Mouse (Mus musculus) C2C12 (cell line): ENCODE measurements at regions not wholly inside any gene's neighbourhood (a gene's known extent, or its start where the extent isn't known, plus 50 kb on each side); places are given as distances from the start of the nearest gene placed in this dataset.

Source experiments
- H3K27me3 ChIP-seq: one replicate; pipeline ENCODE4 v1.6.1; 2011; ENCODE audit not compliant: control insufficient read depth, insufficient read depth, insufficient read length
- H3K36me3 ChIP-seq: one replicate; pipeline ENCODE4 v1.6.1; 2011; ENCODE audit not compliant: control insufficient read depth, insufficient read depth
- H3K4me3 ChIP-seq: one replicate; pipeline ENCODE4 v1.5.1; 2011; ENCODE audit warnings: mild to moderate bottlenecking, control low read depth; ENCODE audit not compliant: poor library complexity, insufficient read depth, severe bottlenecking
- H3K79me2 ChIP-seq: one replicate; pipeline ENCODE4 v1.6.1; 2011; ENCODE audit not compliant: control insufficient read depth, insufficient read depth
- H3K79me3 ChIP-seq: one replicate; pipeline ENCODE4 v1.6.1; 2011; ENCODE audit warnings: low read depth, control low read depth
- H3ac ChIP-seq: one replicate; pipeline ENCODE3; 2011; ENCODE audit warnings: low read depth; ENCODE audit not compliant: control insufficient read depth, insufficient read length
- CEBPB ChIP-seq: IDR thresholded peaks from one replicate; pipeline ENCODE4 v1.6.1; 2011; ENCODE audit warnings: low read depth, mild to moderate bottlenecking, control low read depth, moderate library complexity
- CTCF ChIP-seq: IDR thresholded peaks from one replicate; pipeline ENCODE4 v1.5.1; 2011; ENCODE audit not compliant: control insufficient read depth, insufficient read depth, insufficient read length
- FOSL1 ChIP-seq: IDR thresholded peaks from one replicate; pipeline ENCODE4 v1.8.0; 2011; ENCODE audit warnings: mild to moderate bottlenecking, low read length; ENCODE audit not compliant: poor library complexity, insufficient read depth, severe bottlenecking
- MAX ChIP-seq: IDR thresholded peaks from one replicate; pipeline ENCODE4 v1.6.1; 2011; ENCODE audit warnings: mild to moderate bottlenecking, control low read depth
- MYOD1 ChIP-seq: IDR thresholded peaks from one replicate; pipeline ENCODE4 v1.6.1; 2011; ENCODE audit warnings: low read depth; ENCODE audit not compliant: control insufficient read depth, insufficient read length
- MYOG ChIP-seq: IDR thresholded peaks from one replicate; pipeline ENCODE4 v1.6.1; 2011; ENCODE audit not compliant: control insufficient read depth, insufficient read length; ENCODE audit errors: extremely low read depth
- USF1 ChIP-seq: IDR thresholded peaks from one replicate; pipeline ENCODE4 v1.6.1; 2011; ENCODE audit warnings: low read depth, mild to moderate bottlenecking, control low read depth, moderate library complexity

GRCm38 (mm10) chr12:33652597-33652996 is 223.2 kb downstream of the Twistnb start:
- H3K79me2 ChIP-seq = no peaks in the 10 kb centered on the region
- TF ChIP-seq USF1 (no peak), CEBPB (no peak), MYOD1 (no peak)
- no peaks in the 10 kb centered on the region for H3K79me3 ChIP-seq
- H3ac ChIP-seq = no peak overlapping the region
- H3K4me3 ChIP-seq = no peak overlapping the region
- no peaks in the 10 kb centered on the region for H3K36me3 ChIP-seq
- H3K27me3 ChIP-seq = no peaks in the 10 kb centered on the region

GRCm38 (mm10) chr12:33675508-33675907 is 246.1 kb downstream of the Twistnb start:
- Histone ChIP-seq H3ac (no peak overlapping the region), H3K4me3 (no peak overlapping the region), H3K36me3 (no peaks in the 10 kb centered on the region), H3K27me3 (no peaks in the 10 kb centered on the region), H3K79me2 (no peaks in the 10 kb centered on the region), H3K79me3 (no peaks in the 10 kb centered on the region)
- TF ChIP-seq FOSL1 (no peak), CTCF (no peak), MAX (no peak), MYOG (no peak), CEBPB (no peak), USF1 (no peak), MYOD1 (no peak)

- no peak overlapping the region for H3K4me3 ChIP-seq
- no peaks in the 10 kb centered on the region for H3K79me2 ChIP-seq
- H3K36me3 ChIP-seq = no peaks in the 10 kb centered on the region
- no peak overlapping the region for H3ac ChIP-seq
- H3K27me3 ChIP-seq = no peaks in the 10 kb centered on the region
- no peaks in the 10 kb centered on the region for H3K79me3 ChIP-seq
- TF ChIP-seq MYOD1 = no peak
- TF ChIP-seq CTCF = no peak
- TF ChIP-seq CEBPB = no peak
- no peak for TF ChIP-seq FOSL1
- TF ChIP-seq USF1 = no peak
Observed at GRCm38 (mm10) chr12:33692870-33693269, 235.4 kb upstream of the Ferd3l start.

GRCm38 (mm10) chr12:33714392-33714791 is 213.8 kb upstream of the Ferd3l start:
- no peaks in the 10 kb centered on the region for H3K36me3 ChIP-seq
- no peaks in the 10 kb centered on the region for H3K79me2 ChIP-seq
- H3K4me3 ChIP-seq = no peak overlapping the region
- no peaks in the 10 kb centered on the region for H3K79me3 ChIP-seq
- peaks cover 3% of the 10 kb centered on the region for H3K27me3 ChIP-seq
- no peak overlapping the region for H3ac ChIP-seq
- TF ChIP-seq CTCF = no peak
- no peak for TF ChIP-seq MYOG
- TF ChIP-seq MYOD1 = no peak
- TF ChIP-seq USF1 = no peak
- TF ChIP-seq MAX = no peak
- no peak for TF ChIP-seq CEBPB
- TF ChIP-seq FOSL1 = no peak

- Histone ChIP-seq H3K79me2 (no peaks in the 10 kb centered on the region), H3ac (no peak overlapping the region), H3K79me3 (no peaks in the 10 kb centered on the region), H3K27me3 (peaks cover 3% of the 10 kb centered on the region), H3K36me3 (no peaks in the 10 kb centered on the region), H3K4me3 (no peak overlapping the region)
- TF ChIP-seq MAX = no peak
- TF ChIP-seq MYOD1 = no peak
- TF ChIP-seq CEBPB = no peak
- no peak for TF ChIP-seq MYOG
- no peak for TF ChIP-seq USF1
- no peak for TF ChIP-seq CTCF
- TF ChIP-seq FOSL1 = no peak
Observed at GRCm38 (mm10) chr12:33715997-33716396, 212.2 kb upstream of the Ferd3l start.

- TF ChIP-seq CEBPB (no peak), MYOG (no peak), MAX (no peak), USF1 (no peak), CTCF (no peak), FOSL1 (no peak), MYOD1 (no peak)
- Histone ChIP-seq H3K79me3 (no peaks in the 10 kb centered on the region), H3K36me3 (no peaks in the 10 kb centered on the region), H3ac (no peak overlapping the region), H3K79me2 (no peaks in the 10 kb centered on the region), H3K27me3 (peaks cover 3% of the 10 kb centered on the region), H3K4me3 (no peak overlapping the region)
Observed at GRCm38 (mm10) chr12:33717053-33717452, 211.2 kb upstream of the Ferd3l start.
